Mouse (Mus musculus) liver, embryonic 11.5 days (tissue): Measurements from ENCODE around the gene Wscd2. TPM values are rescaled to one million over a fixed set of nuclear protein-coding genes. Genes with fewer than 3 reads are reported as not detected.

Source experiments
- ATAC-seq: fragments of 200-750 bp; cut with Nextera tagmentation; replicated peaks from 2 replicates; pipeline ENCODE4 v1.8.0; 2017; ENCODE audit warnings: moderate number of reproducible peaks, mild to moderate bottlenecking, moderate TSS enrichment, moderate library complexity; ENCODE audit not compliant: low FRiP score
- DNase-seq: peaks from one replicate; pipeline ENCODE4 v3.0.0-alpha.2; 2017; ENCODE audit warnings: low spot score
- H3K27ac ChIP-seq: fragments of 300-500 bp; sonication (generic); 2 replicates; pipeline ENCODE4 v1.5.1; 2014; ENCODE audit warnings: mild to moderate bottlenecking, low read depth, low read length, control low read depth
- H3K27me3 ChIP-seq: fragments of 300-500 bp; sonication (generic); replicated peaks from 2 replicates; pipeline ENCODE4 v1.6.1; 2014; ENCODE audit warnings: low read length, mixed read lengths; ENCODE audit not compliant: control insufficient read depth, insufficient read depth
- H3K36me3 ChIP-seq: fragments of 300-500 bp; sonication (generic); 2 replicates; pipeline ENCODE4 v1.6.1; 2014; ENCODE audit warnings: mild to moderate bottlenecking, low read length, moderate library complexity, mixed read lengths; ENCODE audit not compliant: control insufficient read depth, insufficient read depth
- H3K4me1 ChIP-seq: fragments of 300-500 bp; sonication (generic); replicated peaks from 2 replicates; pipeline ENCODE4 v1.6.1; 2014; ENCODE audit warnings: low read length, mixed read lengths; ENCODE audit not compliant: control insufficient read depth, insufficient read depth
- H3K4me2 ChIP-seq: fragments of 300-500 bp; sonication (generic); 2 replicates; pipeline ENCODE4 v1.6.1; 2014; ENCODE audit warnings: mild to moderate bottlenecking, control low read depth, moderate library complexity
- H3K4me3 ChIP-seq: fragments of 300-500 bp; sonication (generic); 2 replicates; pipeline ENCODE4 v1.5.1; 2014; ENCODE audit warnings: low read depth, low read length, control low read depth
- H3K9ac ChIP-seq: fragments of 300-500 bp; sonication (generic); 2 replicates; pipeline ENCODE4 v1.6.1; 2014; ENCODE audit warnings: low read depth, low read length, control low read depth
- H3K9me3 ChIP-seq: fragments of 300-500 bp; sonication (generic); 2 replicates; pipeline ENCODE4 v1.6.1; 2016; ENCODE audit warnings: low read length, inconsistent platforms, mixed read lengths; ENCODE audit not compliant: control insufficient read depth
- WGBS: fragments of 180-500 bp; shearing (Covaris S2); extraction: QIAGEN DNeasy Blood & Tissue Kit; methylation state at CpG from one replicate; pipeline ENCODE4 v1.1.7; 2014; 5-methylcytosine and 5-hydroxymethylcytosine counted together
- polyA plus RNA-seq: library from polyadenylated mRNA; unstranded; fragments of >200 nt; fragmentation: Nextera tagmentation; extraction: Ambion mirVana; gene quantifications from 2 replicates; pipeline ENCODE4 v1.2.1, GENCODE M21; 2014

Wscd2 gene
- polyA plus RNA-seq, 1 experiment from 2014 or later: 0.45 TPM

DNA sequence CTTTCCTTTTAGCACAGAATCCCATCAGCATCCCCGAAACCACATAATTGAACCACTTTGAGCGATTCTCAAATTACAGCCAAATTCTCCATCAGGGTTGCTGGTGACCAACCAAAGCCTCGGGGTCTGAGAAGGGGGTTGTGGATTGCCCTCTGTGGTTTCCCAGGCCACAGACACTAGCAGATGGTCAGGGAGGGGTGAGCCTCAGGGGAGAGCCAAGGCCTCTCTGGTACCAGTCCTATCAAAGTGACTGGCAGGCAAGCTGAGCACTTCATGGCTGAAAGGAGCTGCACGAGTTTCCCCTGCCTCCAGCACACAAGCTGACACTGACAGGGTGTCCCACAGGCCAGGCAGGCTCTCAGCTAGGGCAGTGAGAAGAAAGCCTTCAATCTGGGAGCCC, 14.5 kb downstream of the Wscd2 start:
- no peaks in the 10 kb centered on the region for H3K9me3 ChIP-seq
- no peaks in the 10 kb centered on the region for H3K27me3 ChIP-seq
- H3K36me3 ChIP-seq: no peaks in the 10 kb centered on the region
- H3K27ac ChIP-seq: no peak overlapping the region
- no peaks in the 10 kb centered on the region for H3K4me1 ChIP-seq
- DNase-seq: no peak
- no peak overlapping the region for H3K4me3 ChIP-seq
- WGBS: 21% methylated on average over 4 of the region's 4 CpGs
- ATAC-seq: no peak
- no peak overlapping the region for H3K4me2 ChIP-seq
- H3K9ac ChIP-seq: no peak overlapping the region

DNA sequence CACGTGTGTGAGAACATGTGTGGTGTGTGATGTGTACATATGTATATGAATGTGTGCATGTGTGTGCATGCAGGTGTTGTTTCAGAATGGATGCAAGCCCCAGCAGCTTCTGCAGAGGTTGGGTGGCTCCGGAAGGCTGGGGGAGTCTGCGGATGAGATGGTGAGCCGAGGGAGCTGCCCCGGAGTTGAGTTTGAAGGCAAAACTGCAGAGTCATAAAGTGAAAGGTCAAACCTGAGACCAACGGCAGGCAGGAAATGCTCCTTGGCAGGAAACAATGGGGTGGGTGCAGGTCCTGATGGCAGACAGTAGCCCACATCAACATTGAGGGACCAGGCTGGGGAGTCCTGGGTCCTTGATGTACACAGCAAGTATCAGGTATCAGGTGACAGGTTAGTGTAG, 15.9 kb downstream of the Wscd2 start:
- Histone ChIP-seq H3K27ac (no peak overlapping the region), H3K4me3 (no peak overlapping the region), H3K9me3 (no peaks in the 10 kb centered on the region), H3K9ac (no peak overlapping the region), H3K4me2 (no peak overlapping the region), H3K4me1 (no peaks in the 10 kb centered on the region), H3K27me3 (peaks cover 2% of the 10 kb centered on the region; the same call in 1 of the 2 replicates), H3K36me3 (no peaks in the 10 kb centered on the region)
- DNase-seq: no peak
- 57% methylated on average over 6 of the region's 6 CpGs for WGBS
- ATAC-seq: no peak

DNA sequence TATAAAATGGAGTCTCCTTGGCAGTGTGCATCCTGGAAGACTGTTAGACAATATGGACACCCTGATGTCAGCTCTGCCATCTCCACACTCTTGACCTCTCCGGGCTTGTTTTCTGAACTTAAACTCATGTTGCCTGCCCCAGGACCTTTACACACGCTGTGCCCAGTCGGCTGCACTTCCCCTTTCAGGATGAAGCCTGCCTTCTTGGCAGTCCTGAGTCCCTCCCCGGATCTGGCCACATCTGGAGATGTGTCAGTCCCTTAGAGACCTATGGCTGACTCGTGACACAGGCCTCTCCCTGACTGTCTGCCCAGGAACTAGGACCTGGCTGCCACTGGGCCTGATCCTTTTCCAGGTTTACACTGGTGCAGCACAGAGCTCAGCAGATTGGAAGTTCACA, 16.6 kb downstream of the Wscd2 start:
- no peak overlapping the region for H3K27ac ChIP-seq
- no peaks in the 10 kb centered on the region for H3K9me3 ChIP-seq
- DNase-seq: no peak
- no peaks in the 10 kb centered on the region for H3K4me1 ChIP-seq
- H3K36me3 ChIP-seq: no peaks in the 10 kb centered on the region
- 71% methylated on average over 5 of the region's 5 CpGs for WGBS
- H3K4me3 ChIP-seq: no peak overlapping the region
- H3K9ac ChIP-seq: no peak overlapping the region
- peaks cover 2% of the 10 kb centered on the region; the same call in 1 of the 2 replicates for H3K27me3 ChIP-seq
- ATAC-seq: no peak
- no peak overlapping the region for H3K4me2 ChIP-seq

DNA sequence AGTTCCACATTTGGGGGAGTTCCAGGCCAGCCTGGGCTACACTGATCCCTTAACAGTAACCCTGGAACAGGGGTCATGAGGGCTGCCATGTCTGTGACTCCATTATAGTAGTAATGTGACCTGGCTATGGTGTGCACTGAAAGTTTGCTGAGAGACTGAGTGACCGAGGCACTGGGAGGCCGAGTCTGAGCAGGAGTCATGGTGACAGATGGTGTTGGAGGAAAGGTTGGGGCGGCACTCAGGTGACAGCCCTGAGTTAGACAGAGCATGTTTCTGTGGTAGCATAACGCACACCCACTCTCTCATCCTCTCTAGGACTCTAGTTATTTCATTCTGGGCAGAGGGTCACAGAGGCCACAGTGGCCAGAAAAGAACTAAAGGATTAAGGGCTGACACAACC, 19.0 kb downstream of the Wscd2 start:
- WGBS: 76% methylated on average over 4 of the region's 4 CpGs
- Histone ChIP-seq H3K4me2 (no peak overlapping the region), H3K36me3 (no peaks in the 10 kb centered on the region), H3K4me3 (no peak overlapping the region), H3K4me1 (no peaks in the 10 kb centered on the region), H3K9me3 (no peaks in the 10 kb centered on the region), H3K9ac (no peak overlapping the region), H3K27me3 (peaks cover 2% of the 10 kb centered on the region; the same call in 1 of the 2 replicates), H3K27ac (no peak overlapping the region)
- ATAC-seq: no peak
- no peak for DNase-seq

DNA sequence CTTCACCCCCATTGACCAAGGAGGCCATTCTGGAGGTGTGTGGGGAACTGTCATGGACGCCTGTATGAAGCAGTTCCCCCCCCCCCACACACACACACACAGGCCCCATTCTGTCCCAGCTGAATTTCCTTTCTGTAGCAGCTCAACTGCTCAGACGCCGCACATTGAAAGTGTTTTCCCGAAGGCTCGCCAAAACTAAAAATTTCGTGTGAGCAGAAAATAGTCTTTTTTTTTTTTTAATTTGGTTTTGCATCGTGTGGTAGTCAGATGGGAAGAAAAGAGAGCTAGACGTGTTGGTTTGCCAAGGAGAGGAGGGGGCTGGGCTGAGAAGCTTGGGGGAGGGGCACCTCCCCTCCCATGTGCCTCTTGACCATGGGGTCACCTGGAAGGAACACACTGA, 23.5 kb downstream of the Wscd2 start:
- Histone ChIP-seq H3K36me3 (no peaks in the 10 kb centered on the region), H3K4me3 (no peak overlapping the region), H3K9ac (no peak overlapping the region), H3K4me2 (no peak overlapping the region), H3K4me1 (no peaks in the 10 kb centered on the region), H3K27me3 (peaks cover 2% of the 10 kb centered on the region; the same call in 1 of the 2 replicates), H3K27ac (no peak overlapping the region), H3K9me3 (no peaks in the 10 kb centered on the region)
- ATAC-seq (no peak), DNase-seq (no peak)
- WGBS: 73% methylated on average over 8 of the region's 8 CpGs

- H3K9me3 ChIP-seq: no peaks in the 10 kb centered on the region
- H3K36me3 ChIP-seq: no peaks in the 10 kb centered on the region
- peaks cover 2% of the 10 kb centered on the region; the same call in 1 of the 2 replicates for H3K27me3 ChIP-seq
- H3K4me3 ChIP-seq: no peak overlapping the region
- DNase-seq (no peak), ATAC-seq (no peak)
- WGBS: 78% methylated on average over 6 of the region's 6 CpGs
- H3K27ac ChIP-seq: no peak overlapping the region
- H3K4me1 ChIP-seq: no peaks in the 10 kb centered on the region
- H3K4me2 ChIP-seq: no peak overlapping the region
- no peak overlapping the region for H3K9ac ChIP-seq
These were observed 23.9 kb downstream of the Wscd2 start for GRCm38 (mm10) chr5:113514062-113514461.

DNA sequence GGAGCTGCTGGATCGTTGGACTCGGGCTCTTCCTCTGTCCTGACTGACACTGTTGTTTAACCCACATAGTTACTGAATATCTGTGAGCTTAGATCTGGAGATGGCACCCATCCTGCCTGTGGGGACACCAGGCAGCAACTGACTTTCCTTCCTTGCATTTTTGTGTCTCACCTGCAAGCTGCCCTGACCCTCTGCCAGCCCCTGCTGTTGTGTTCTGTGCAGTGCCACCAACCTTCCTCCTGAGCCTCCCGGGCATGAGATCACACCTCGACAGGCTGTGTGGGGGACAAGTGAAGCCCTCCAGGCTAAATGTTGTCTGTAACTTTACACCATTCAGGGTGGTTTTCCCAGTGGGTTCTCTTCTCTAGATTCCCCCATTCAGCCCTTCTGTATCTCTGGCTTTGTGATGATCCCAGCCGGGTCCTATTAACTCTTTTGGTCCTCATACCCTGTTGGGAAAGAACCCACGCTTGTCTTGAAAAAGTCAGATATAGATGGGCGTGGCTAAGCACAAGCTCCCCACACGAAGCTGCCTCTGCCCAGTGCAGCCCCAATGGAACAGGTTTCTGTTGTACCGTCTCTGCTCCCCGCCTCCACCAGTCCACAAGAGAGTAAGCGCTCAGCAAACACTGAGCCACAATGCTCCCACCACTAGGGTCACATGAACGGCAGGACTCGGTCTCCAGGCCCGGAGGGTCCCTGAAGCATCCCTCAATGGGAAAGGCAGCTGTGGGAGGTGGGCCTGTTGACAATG, 26.2 kb downstream of the Wscd2 start:
- no peaks in the 10 kb centered on the region for H3K36me3 ChIP-seq
- H3K27ac ChIP-seq: no peak overlapping the region
- H3K4me1 ChIP-seq: no peaks in the 10 kb centered on the region
- H3K27me3 ChIP-seq: no peaks in the 10 kb centered on the region
- ATAC-seq (no peak), DNase-seq (no peak)
- no peak overlapping the region for H3K4me2 ChIP-seq
- H3K9ac ChIP-seq: no peak overlapping the region
- no peaks in the 10 kb centered on the region for H3K9me3 ChIP-seq
- H3K4me3 ChIP-seq: no peak overlapping the region
- 42% methylated on average over 14 of the region's 14 CpGs for WGBS

DNA sequence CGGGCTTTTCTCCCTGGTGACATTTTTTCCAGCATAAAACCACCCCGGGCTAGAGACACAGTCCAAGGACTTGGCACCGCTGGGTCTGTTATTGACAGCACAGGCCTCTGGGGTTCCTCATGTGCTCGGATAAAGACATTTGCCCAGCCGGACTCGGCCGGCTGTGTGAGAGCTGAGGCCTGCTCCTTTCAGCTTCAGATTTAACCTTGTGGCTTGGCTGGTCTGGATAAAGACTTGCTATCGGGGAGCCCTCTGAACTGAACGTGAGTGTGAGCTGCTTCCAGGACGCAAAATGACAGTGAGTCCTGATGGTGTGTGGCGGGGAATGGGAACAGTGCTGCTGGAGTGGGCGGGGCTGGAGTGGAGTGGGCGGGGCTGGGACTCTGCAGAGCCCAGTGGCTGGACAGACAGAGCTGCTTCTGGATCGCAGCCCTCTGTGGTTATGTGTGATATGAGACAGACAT, 26.8 kb downstream of the Wscd2 start:
- Histone ChIP-seq H3K4me2 (no peak overlapping the region), H3K36me3 (no peaks in the 10 kb centered on the region), H3K9ac (no peak overlapping the region), H3K27me3 (no peaks in the 10 kb centered on the region), H3K27ac (no peak overlapping the region), H3K9me3 (no peaks in the 10 kb centered on the region), H3K4me3 (no peak overlapping the region), H3K4me1 (no peaks in the 10 kb centered on the region)
- WGBS: 30% methylated on average over 14 of the region's 14 CpGs
- DNase-seq (no peak), ATAC-seq (no peak)

- DNase-seq (no peak), ATAC-seq (no peak)
- H3K9ac ChIP-seq: no peak overlapping the region
- no peaks in the 10 kb centered on the region for H3K27me3 ChIP-seq
- no peak overlapping the region for H3K4me2 ChIP-seq
- WGBS: 76% methylated on average over 4 of the region's 4 CpGs
- no peaks in the 10 kb centered on the region for H3K4me1 ChIP-seq
- H3K4me3 ChIP-seq: no peak overlapping the region
- H3K36me3 ChIP-seq: no peaks in the 10 kb centered on the region
- H3K9me3 ChIP-seq: no peaks in the 10 kb centered on the region
- no peak overlapping the region for H3K27ac ChIP-seq
These were observed 27.3 kb downstream of the Wscd2 start for GRCm38 (mm10) chr5:113517387-113517786.
